Mouse (Mus musculus): ENCODE measurements around the gene Scn2b. TPM values are rescaled to one million over a fixed set of nuclear protein-coding genes. Genes with fewer than 3 reads are reported as not detected.

Scn2b gene
- total RNA-seq, 2 experiments from 2014 or later: 1.9 to 2.0 TPM

- Histone ChIP-seq H3K4me3 (peak overlapping the region; percentile 31), H3K27ac (peak overlapping the region; percentile 25; the same call in 1 of the 2 replicates)
- intact Hi-C loops (cut with DNase I): loop anchor here (5.0 kb wide), 1 partner anchor 65 kb away; the partner anchor contains the start of gene Mpzl3
- DNase-seq: peak; percentile 46
- no peak for TF ChIP-seq CTCF (IDR thresholded peaks at IDR 0.05)
Observed at GRCm38 (mm10) chr9:45122209-45122761, 4.7 kb downstream of the Scn2b start.

- no peak for DNase-seq
- TF ChIP-seq CTCF (IDR thresholded peaks at IDR 0.05): no peak
- intact Hi-C loops (cut with DNase I): no loop called here
- no peak overlapping the region for H3K27ac ChIP-seq
- H3K4me3 ChIP-seq: no peak overlapping the region
Observed at GRCm38 (mm10) chr9:45125211-45125610, 7.6 kb downstream of the Scn2b start.

- no peak for TF ChIP-seq CTCF (IDR thresholded peaks at IDR 0.05)
- intact Hi-C loops (cut with DNase I): no loop called here
- H3K4me3 ChIP-seq: no peak overlapping the region
Observed at GRCm38 (mm10) chr9:45126941-45127340, 9.4 kb downstream of the Scn2b start.

GRCm38 (mm10) chr9:45130119-45130518 is 12.5 kb downstream of the Scn2b start:
- Histone ChIP-seq H3K4me3 (no peak overlapping the region), H3K27ac (no peak overlapping the region)
- intact Hi-C loops (cut with DNase I): loop anchor here (5.0 kb wide), 1 partner anchor 108 kb away; no protein-coding TSS in a partner anchor
- no peak for DNase-seq
- no peak for TF ChIP-seq CTCF (IDR thresholded peaks at IDR 0.05)

More at GRCm38 (mm10) chr9:45126941-45127340, 9.4 kb downstream of the Scn2b start:
- no peak overlapping the region for H3K27ac ChIP-seq
- no peak for DNase-seq

GRCm38 (mm10) chr9:45133484-45134310 is 16.1 kb downstream of the Scn2b start:
- H3K27ac ChIP-seq: peak overlapping the region; percentile 94
- intact Hi-C loops (cut with DNase I): loop anchor here (1.0 to 5.0 kb wide), 2 partner anchors 12 to 111 kb away; no protein-coding TSS in a partner anchor
- TF ChIP-seq CTCF (IDR thresholded peaks at IDR 0.05): peak; percentile 83
- H3K4me3 ChIP-seq: no peak overlapping the region
- DNase-seq: peak; percentile 89

GRCm38 (mm10) chr9:45136442-45137169 is 19.0 kb downstream of the Scn2b start:
- intact Hi-C loops (cut with DNase I): no loop called here
- peak; percentile 84 for DNase-seq

GRCm38 (mm10) chr9:45138191-45139032 is 20.8 kb downstream of the Scn2b start, which contains the start of gene Scn4b:
Scn4b (plus strand) TSS chr9:45138395.
- peak within 1 kb of the TSS; percentile 94 for H3K27ac ChIP-seq
- H3K4me3 ChIP-seq: peak within 1 kb of the TSS; percentile 78
- DNase-seq: peak; percentile 90
- no peak for TF ChIP-seq CTCF (IDR thresholded peaks at IDR 0.05)
- intact Hi-C loops (cut with DNase I): no loop called here

More at GRCm38 (mm10) chr9:45136442-45137169, 19.0 kb downstream of the Scn2b start:
- Histone ChIP-seq H3K27ac (peak overlapping the region; percentile 94), H3K4me3 (peak overlapping the region; percentile 78)
- TF ChIP-seq CTCF (IDR thresholded peaks at IDR 0.05): no peak

GRCm38 (mm10) chr9:45139082-45139481 is 21.5 kb downstream of the Scn2b start:
- DNase-seq: no peak
- peak overlapping the region; percentile 78 for H3K4me3 ChIP-seq
- peak overlapping the region; percentile 94 for H3K27ac ChIP-seq
- intact Hi-C loops (cut with DNase I): no loop called here
- TF ChIP-seq CTCF (IDR thresholded peaks at IDR 0.05): no peak

- H3K4me3 ChIP-seq: peak overlapping the region; percentile 78
- TF ChIP-seq CTCF (IDR thresholded peaks at IDR 0.05): no peak
- intact Hi-C loops (cut with DNase I): no loop called here
- H3K27ac ChIP-seq: peak overlapping the region; percentile 94
- DNase-seq: no peak
Observed at GRCm38 (mm10) chr9:45140945-45141344, 23.4 kb downstream of the Scn2b start.

- intact Hi-C loops (cut with DNase I): no loop called here
- Histone ChIP-seq H3K4me3 (peak overlapping the region; percentile 78), H3K27ac (peak overlapping the region; percentile 94)
- peak; percentile 75 for DNase-seq
- no peak for TF ChIP-seq CTCF (IDR thresholded peaks at IDR 0.05)
Observed at GRCm38 (mm10) chr9:45142686-45143085, 25.1 kb downstream of the Scn2b start.

GRCm38 (mm10) chr9:45145533-45146266 is 28.1 kb downstream of the Scn2b start:
- intact Hi-C loops (cut with DNase I): loop anchor here (1.0 to 2.0 kb wide), 2 partner anchors 24 to 121 kb away; no protein-coding TSS in a partner anchor
- H3K27ac ChIP-seq: peak overlapping the region; percentile 48
- no peak for DNase-seq
- TF ChIP-seq CTCF (IDR thresholded peaks at IDR 0.05): no peak
- peak overlapping the region; percentile 59 for H3K4me3 ChIP-seq

Measured in gastrocnemius, adult 2 months (tissue).